Mouse (Mus musculus) erythroid progenitor cell, adult 5-6 weeks (primary cell): ENCODE measurements at regions not wholly inside any gene's neighbourhood (a gene's known extent, or its start where the extent isn't known, plus 50 kb on each side); places are given as distances from the start of the nearest gene placed in this dataset.

Experiments
- ATAC-seq: replicated peaks from 2 replicates; pipeline ENCODE4 v1.8.0; 2016; ENCODE audit warnings: moderate number of reproducible peaks, mild to moderate bottlenecking, moderate TSS enrichment, inconsistent platforms; ENCODE audit not compliant: poor library complexity, low FRiP score, severe bottlenecking

GRCm38 (mm10) chr16:75332853-75333252 lies 253.0 kb downstream of the Lipi start:
- ATAC-seq = no peak

GRCm38 (mm10) chr16:75325296-75325695 lies 260.6 kb downstream of the Lipi start:
- ATAC-seq = no peak

GRCm38 (mm10) chr16:75304743-75305142 lies 281.1 kb downstream of the Lipi start:
- no peak for ATAC-seq

GRCm38 (mm10) chr16:75297416-75297815 lies 288.4 kb downstream of the Lipi start:
- no peak for ATAC-seq

GRCm38 (mm10) chr16:75292736-75293428 lies 293.0 kb downstream of the Lipi start:
- ATAC-seq = no peak

- ATAC-seq = no peak
Observed at GRCm38 (mm10) chr16:75291194-75291593, 294.7 kb downstream of the Lipi start.

GRCm38 (mm10) chr16:75287150-75287549 lies 298.7 kb downstream of the Lipi start:
- ATAC-seq = no peak

GRCm38 (mm10) chr16:75285811-75286210 lies 300.1 kb downstream of the Lipi start:
- no peak for ATAC-seq

GRCm38 (mm10) chr16:75263903-75264302 lies 322.0 kb downstream of the Lipi start:
- no peak for ATAC-seq

GRCm38 (mm10) chr16:75254981-75255380 lies 330.9 kb downstream of the Lipi start:
- ATAC-seq = no peak

GRCm38 (mm10) chr16:75249170-75249569 lies 336.7 kb downstream of the Lipi start:
- ATAC-seq = no peak

- no peak for ATAC-seq
Observed at GRCm38 (mm10) chr16:75240383-75240782, 345.5 kb downstream of the Lipi start.

GRCm38 (mm10) chr16:75232133-75232532 lies 353.7 kb downstream of the Lipi start:
- ATAC-seq = no peak

- ATAC-seq = no peak
Observed at GRCm38 (mm10) chr16:75193404-75193803, 392.5 kb downstream of the Lipi start.

GRCm38 (mm10) chr16:75190316-75190715 lies 395.5 kb downstream of the Lipi start:
- ATAC-seq = no peak

GRCm38 (mm10) chr16:75166040-75166439 lies 419.8 kb downstream of the Lipi start:
- no peak for ATAC-seq

GRCm38 (mm10) chr16:75164969-75165726 lies 420.7 kb downstream of the Lipi start:
- no peak for ATAC-seq

GRCm38 (mm10) chr16:75159740-75160139 lies 426.1 kb downstream of the Lipi start:
- no peak for ATAC-seq

- no peak for ATAC-seq
Observed at GRCm38 (mm10) chr16:75155441-75156038, 430.3 kb downstream of the Lipi start.
